Mouse (Mus musculus) thymus, postnatal 0 days (tissue): ENCODE data around the gene Sema4c. TPM values are rescaled to one million over a fixed set of nuclear protein-coding genes. Genes with fewer than 3 reads are reported as not detected.
"Not testable (repeated sequence)": the region's sequence is repeated elsewhere in the genome, so short reads cannot be mapped to it uniquely, and the experiment has no call there.

ENCODE experiments used
- DNase-seq: peaks from one replicate; pipeline ENCODE4 v3.0.0-alpha.2; 2015; ENCODE audit warnings: low spot score
- polyA plus RNA-seq: library from polyadenylated mRNA; unstranded; fragments of >200 nt; fragmentation: Nextera tagmentation; extraction: Ambion mirVana; gene quantifications from 2 replicates; pipeline ENCODE4 v1.2.1, GENCODE M21; 2015

Gene Sema4c
- polyA plus RNA-seq, 1 experiment from 2014 or later, result 6.0 TPM

- DNase-seq, result no peak
These were observed 19.4 kb downstream of the Sema4c start for GRCm38 (mm10) chr1:36538727-36539126.

- DNase-seq, result not testable (repeated sequence)
These were observed 21.4 kb downstream of the Sema4c start, which contains the start of gene Ankrd23 for GRCm38 (mm10) chr1:36536783-36537182. TSS of gene Ankrd23 (minus strand) at chr1:36536883.

- DNase-seq, result no peak
These were observed 21.8 kb downstream of the Sema4c start for GRCm38 (mm10) chr1:36536397-36536728.

- no peak for DNase-seq
These were observed 22.4 kb downstream of the Sema4c start for GRCm38 (mm10) chr1:36535477-36536396.

GRCm38 (mm10) chr1:36534595-36535058 is 23.5 kb downstream of the Sema4c start:
- DNase-seq, result no peak

GRCm38 (mm10) chr1:36533546-36533945 is 24.6 kb downstream of the Sema4c start:
- DNase-seq, result no peak

GRCm38 (mm10) chr1:36531461-36531860 is 26.7 kb downstream of the Sema4c start:
- no peak for DNase-seq

- DNase-seq, result no peak
These were observed 27.2 kb downstream of the Sema4c start for GRCm38 (mm10) chr1:36530962-36531361.

GRCm38 (mm10) chr1:36530485-36530884 is 27.7 kb downstream of the Sema4c start:
- no peak for DNase-seq

- no peak for DNase-seq
These were observed 28.3 kb downstream of the Sema4c start for GRCm38 (mm10) chr1:36529875-36530274.

GRCm38 (mm10) chr1:36529274-36529673 is 28.9 kb downstream of the Sema4c start:
- DNase-seq, result no peak

- DNase-seq, result no peak
These were observed 29.8 kb downstream of the Sema4c start for GRCm38 (mm10) chr1:36528351-36528750.

GRCm38 (mm10) chr1:36526903-36527302 is 31.2 kb downstream of the Sema4c start:
- DNase-seq, result no peak

- no peak for DNase-seq
These were observed 32.4 kb downstream of the Sema4c start for GRCm38 (mm10) chr1:36525774-36526173.

GRCm38 (mm10) chr1:36524058-36524457 is 34.1 kb downstream of the Sema4c start:
- DNase-seq, result no peak

- no peak for DNase-seq
These were observed 34.7 kb downstream of the Sema4c start for GRCm38 (mm10) chr1:36523332-36524013.

- no peak for DNase-seq
These were observed 35.9 kb downstream of the Sema4c start for GRCm38 (mm10) chr1:36522210-36522609.

GRCm38 (mm10) chr1:36519626-36520025 is 38.5 kb downstream of the Sema4c start:
- no peak for DNase-seq

- DNase-seq, result no peak
These were observed 39.9 kb downstream of the Sema4c start for GRCm38 (mm10) chr1:36518259-36518658.

GRCm38 (mm10) chr1:36513718-36514117 is 44.4 kb downstream of the Sema4c start:
- peak; percentile 13 for DNase-seq

GRCm38 (mm10) chr1:36513310-36513709 is 44.8 kb downstream of the Sema4c start:
- no peak for DNase-seq

GRCm38 (mm10) chr1:36512966-36513280 is 45.2 kb downstream of the Sema4c start:
- no peak for DNase-seq
